Mouse (Mus musculus) liver, embryonic 11.5 days (tissue): ENCODE measurements around the gene Ppp4r3b. TPM values are rescaled to one million over a fixed set of nuclear protein-coding genes. Genes with fewer than 3 reads are reported as not detected.
A peak's percentile ranks its signal among the peaks of the same experiment; 100 is the strongest.

Experiments used
- ATAC-seq: fragments of 200-750 bp; cut with Nextera tagmentation; replicated peaks from 2 replicates; pipeline ENCODE4 v1.8.0; 2017; ENCODE audit warnings: moderate number of reproducible peaks, mild to moderate bottlenecking, moderate TSS enrichment, moderate library complexity; ENCODE audit not compliant: low FRiP score
- DNase-seq: peaks from one replicate; pipeline ENCODE4 v3.0.0-alpha.2; 2017; ENCODE audit warnings: low spot score
- H3K27ac ChIP-seq: fragments of 300-500 bp; sonication (generic); 2 replicates; pipeline ENCODE4 v1.5.1; 2014; ENCODE audit warnings: mild to moderate bottlenecking, low read depth, low read length, control low read depth
- H3K27me3 ChIP-seq: fragments of 300-500 bp; sonication (generic); replicated peaks from 2 replicates; pipeline ENCODE4 v1.6.1; 2014; ENCODE audit warnings: low read length, mixed read lengths; ENCODE audit not compliant: control insufficient read depth, insufficient read depth
- H3K36me3 ChIP-seq: fragments of 300-500 bp; sonication (generic); 2 replicates; pipeline ENCODE4 v1.6.1; 2014; ENCODE audit warnings: mild to moderate bottlenecking, low read length, moderate library complexity, mixed read lengths; ENCODE audit not compliant: control insufficient read depth, insufficient read depth
- H3K4me1 ChIP-seq: fragments of 300-500 bp; sonication (generic); replicated peaks from 2 replicates; pipeline ENCODE4 v1.6.1; 2014; ENCODE audit warnings: low read length, mixed read lengths; ENCODE audit not compliant: control insufficient read depth, insufficient read depth
- H3K4me2 ChIP-seq: fragments of 300-500 bp; sonication (generic); 2 replicates; pipeline ENCODE4 v1.6.1; 2014; ENCODE audit warnings: mild to moderate bottlenecking, control low read depth, moderate library complexity
- H3K4me3 ChIP-seq: fragments of 300-500 bp; sonication (generic); 2 replicates; pipeline ENCODE4 v1.5.1; 2014; ENCODE audit warnings: low read depth, low read length, control low read depth
- H3K9ac ChIP-seq: fragments of 300-500 bp; sonication (generic); 2 replicates; pipeline ENCODE4 v1.6.1; 2014; ENCODE audit warnings: low read depth, low read length, control low read depth
- H3K9me3 ChIP-seq: fragments of 300-500 bp; sonication (generic); 2 replicates; pipeline ENCODE4 v1.6.1; 2016; ENCODE audit warnings: low read length, inconsistent platforms, mixed read lengths; ENCODE audit not compliant: control insufficient read depth
- WGBS: fragments of 180-500 bp; shearing (Covaris S2); extraction: QIAGEN DNeasy Blood & Tissue Kit; methylation state at CpG from one replicate; pipeline ENCODE4 v1.1.7; 2014; 5-methylcytosine and 5-hydroxymethylcytosine counted together
- polyA plus RNA-seq: library from polyadenylated mRNA; unstranded; fragments of >200 nt; fragmentation: Nextera tagmentation; extraction: Ambion mirVana; gene quantifications from 2 replicates; pipeline ENCODE4 v1.2.1, GENCODE M21; 2014

Ppp4r3b gene
- polyA plus RNA-seq, 1 experiment from 2014 or later: 74.1 TPM

DNA sequence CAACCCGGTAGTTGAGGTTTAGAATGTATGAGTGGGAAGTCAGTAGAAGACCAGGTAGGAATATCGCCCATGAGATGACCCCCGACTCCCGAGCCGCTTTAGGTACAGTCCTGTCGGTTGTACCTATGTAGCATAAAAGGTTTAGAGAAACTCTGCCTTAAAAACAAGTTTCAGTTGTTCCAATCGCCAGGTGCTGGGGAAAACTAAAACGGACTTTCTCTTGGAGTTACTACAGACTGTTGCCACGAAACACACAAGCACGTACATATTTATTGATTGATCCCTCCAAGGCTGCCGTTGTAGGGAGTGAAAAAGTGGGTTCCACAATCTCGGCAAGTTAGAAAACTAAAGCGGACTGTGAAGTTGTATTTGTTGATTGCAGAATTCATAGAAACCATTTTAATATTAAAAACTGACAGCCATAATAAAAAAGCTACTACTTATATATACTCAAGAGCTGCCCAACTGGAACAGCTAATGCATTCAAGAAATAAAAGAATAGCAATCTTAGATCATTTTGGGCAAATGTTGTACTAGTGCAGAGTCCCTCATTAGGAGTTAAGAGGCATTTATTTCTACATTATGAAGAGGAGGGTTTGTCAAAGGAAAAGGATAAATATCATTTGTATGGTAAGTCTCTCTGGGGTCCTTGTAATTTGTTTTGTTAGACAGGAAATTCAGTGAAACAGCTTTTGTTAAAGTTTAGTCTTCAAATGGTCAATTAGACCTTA lies 1.2 kb downstream of the Ppp4r3b start:
- Histone ChIP-seq H3K9me3 (no peaks in the 10 kb centered on the region), H3K27ac (peak overlapping the region; percentile 96), H3K9ac (peak overlapping the region; percentile 100), H3K4me2 (peak overlapping the region; percentile 80), H3K4me3 (peak overlapping the region; percentile 96), H3K4me1 (peaks cover 6% of the 10 kb centered on the region), H3K36me3 (no peaks in the 10 kb centered on the region), H3K27me3 (no peaks in the 10 kb centered on the region)
- 4% methylated on average over 13 of the region's 13 CpGs for WGBS
- ATAC-seq: no peak
- peak; percentile 34 for DNase-seq

DNA sequence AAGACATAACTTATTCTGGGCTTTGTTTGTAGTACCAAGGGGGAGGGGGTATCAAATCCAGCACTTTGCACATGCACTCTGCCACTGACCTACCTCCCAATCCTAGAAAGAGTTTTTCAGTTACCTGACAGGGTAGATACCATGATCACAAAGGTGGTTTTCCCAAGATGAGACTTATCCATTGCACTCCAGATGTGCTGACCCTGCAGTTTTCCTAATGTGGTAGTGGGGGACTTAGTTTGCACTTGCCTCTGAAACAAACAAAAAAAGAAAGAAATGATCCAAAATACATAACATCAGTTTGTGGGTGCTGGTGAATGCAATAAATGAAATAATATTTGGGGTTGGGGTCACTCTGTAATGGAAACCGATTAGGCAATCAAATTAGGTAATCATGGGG lies 6.6 kb downstream of the Ppp4r3b start:
- peaks cover 9% of the 10 kb centered on the region; the same call in 1 of the 2 replicates for H3K36me3 ChIP-seq
- no peaks in the 10 kb centered on the region for H3K4me1 ChIP-seq
- no peaks in the 10 kb centered on the region for H3K27me3 ChIP-seq
- H3K4me2 ChIP-seq: no peak overlapping the region
- H3K9ac ChIP-seq: no peak overlapping the region
- WGBS: 95% methylated on average over 1 of the region's 1 CpGs
- no peak overlapping the region for H3K4me3 ChIP-seq
- DNase-seq (no peak), ATAC-seq (no peak)
- no peak overlapping the region for H3K27ac ChIP-seq
- H3K9me3 ChIP-seq: no peaks in the 10 kb centered on the region

DNA sequence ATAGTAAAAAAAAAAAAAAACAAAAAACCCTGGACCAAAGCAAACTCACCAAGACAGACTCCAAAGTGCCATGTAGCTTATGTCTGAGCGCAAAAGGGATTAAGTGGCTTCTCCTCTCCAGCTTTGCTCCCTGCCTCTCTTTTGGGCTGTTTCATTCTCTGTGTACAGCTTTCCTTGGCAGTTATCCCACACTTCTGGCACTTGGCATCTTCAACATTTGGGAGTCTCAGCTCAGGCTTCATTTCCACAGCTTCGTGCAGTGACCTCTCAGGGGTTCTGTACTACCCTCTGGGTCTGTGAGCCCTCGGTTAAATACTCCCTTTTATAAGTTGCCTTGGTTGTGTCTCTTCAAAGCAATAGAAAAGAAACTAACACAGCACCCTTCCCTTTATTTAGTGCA lies 8.0 kb downstream of the Ppp4r3b start:
- Histone ChIP-seq H3K4me3 (no peak overlapping the region), H3K27ac (no peak overlapping the region), H3K4me2 (no peak overlapping the region), H3K9me3 (no peaks in the 10 kb centered on the region), H3K27me3 (no peaks in the 10 kb centered on the region), H3K36me3 (peaks cover 11% of the 10 kb centered on the region; the same call in 1 of the 2 replicates), H3K4me1 (no peaks in the 10 kb centered on the region), H3K9ac (no peak overlapping the region)
- ATAC-seq: no peak
- DNase-seq: no peak
- WGBS: 90% methylated on average over 3 of the region's 3 CpGs

DNA sequence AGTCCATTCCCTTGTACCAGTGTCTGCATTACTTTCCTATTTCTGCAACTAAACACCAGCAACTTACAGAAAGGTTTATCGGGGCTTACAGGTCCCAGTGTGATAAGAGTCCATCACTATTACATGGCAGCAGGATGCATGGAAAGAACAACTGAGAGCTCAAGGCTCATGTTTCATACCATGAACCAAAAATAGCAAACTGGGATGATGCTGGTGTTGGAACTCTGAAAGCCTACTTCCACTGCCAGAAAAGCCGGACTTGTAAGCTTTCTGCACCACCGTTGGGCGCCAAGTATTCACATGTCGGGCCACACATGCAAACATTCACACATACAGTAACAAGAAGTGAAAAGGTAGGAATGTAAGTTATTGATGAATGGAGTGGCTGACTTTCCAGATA lies 9.1 kb downstream of the Ppp4r3b start:
- WGBS: 93% methylated on average over 5 of the region's 5 CpGs
- Histone ChIP-seq H3K4me2 (no peak overlapping the region), H3K36me3 (peaks cover 11% of the 10 kb centered on the region; the same call in 1 of the 2 replicates)

DNA sequence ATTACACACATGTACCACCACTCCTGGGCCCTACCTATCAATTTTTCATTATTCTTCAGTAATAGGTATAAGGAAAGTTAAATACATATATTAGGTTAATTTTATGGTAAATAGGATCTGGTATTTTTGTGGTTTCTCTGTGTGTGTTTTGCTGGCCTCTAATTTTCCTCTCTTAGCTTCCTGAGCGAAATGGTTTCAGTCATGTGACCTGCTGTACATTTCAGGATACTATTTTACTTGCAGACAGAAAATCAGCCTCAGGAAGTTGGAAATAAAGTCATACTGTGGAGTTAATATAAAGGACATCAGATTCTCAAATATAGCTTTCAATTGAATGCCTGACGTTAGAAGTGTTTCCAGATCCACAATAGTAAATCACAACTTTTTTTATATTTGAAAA lies 16.3 kb downstream of the Ppp4r3b start:
- ATAC-seq (no peak), DNase-seq (no peak)
- WGBS: 88% methylated on average over 2 of the region's 2 CpGs
- no peak overlapping the region for H3K4me2 ChIP-seq
- no peaks in the 10 kb centered on the region for H3K9me3 ChIP-seq
- no peak overlapping the region for H3K9ac ChIP-seq
- H3K27me3 ChIP-seq: no peaks in the 10 kb centered on the region
- peaks cover 12% of the 10 kb centered on the region for H3K36me3 ChIP-seq
- no peaks in the 10 kb centered on the region for H3K4me1 ChIP-seq
- H3K27ac ChIP-seq: no peak overlapping the region
- no peak overlapping the region for H3K4me3 ChIP-seq

More for the DNA sequence above, 9.1 kb downstream of the Ppp4r3b start:
- DNase-seq: no peak
- no peak overlapping the region for H3K4me3 ChIP-seq
- no peaks in the 10 kb centered on the region for H3K27me3 ChIP-seq
- H3K9ac ChIP-seq: no peak overlapping the region
- no peaks in the 10 kb centered on the region for H3K9me3 ChIP-seq
- no peaks in the 10 kb centered on the region for H3K4me1 ChIP-seq
- no peak for ATAC-seq
- H3K27ac ChIP-seq: no peak overlapping the region

DNA sequence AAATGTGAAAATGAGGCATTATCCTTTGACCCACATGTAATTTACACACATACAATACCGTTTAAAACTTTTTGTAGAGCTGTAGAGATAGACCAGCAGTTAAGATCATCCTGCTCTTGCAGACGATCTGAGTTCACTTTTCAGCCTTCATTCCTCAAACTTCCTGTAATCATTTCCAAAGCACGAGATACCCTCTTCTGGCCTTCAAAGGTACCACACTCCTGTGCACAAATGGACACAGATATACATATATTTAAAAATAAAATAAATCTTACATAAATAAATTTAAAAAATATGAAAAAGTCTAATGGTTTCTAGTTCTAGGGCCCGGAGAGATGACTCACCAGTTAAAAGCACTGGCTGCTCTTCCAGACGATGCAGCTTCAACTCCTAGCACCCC lies 31.0 kb downstream of the Ppp4r3b start:
- Histone ChIP-seq H3K4me2 (no peak overlapping the region), H3K4me1 (no peaks in the 10 kb centered on the region), H3K9me3 (no peaks in the 10 kb centered on the region), H3K27ac (no peak overlapping the region), H3K9ac (no peak overlapping the region), H3K27me3 (no peaks in the 10 kb centered on the region), H3K36me3 (peaks cover 10% of the 10 kb centered on the region; the same call in 1 of the 2 replicates), H3K4me3 (no peak overlapping the region)
- ATAC-seq: no peak
- 81% methylated on average over 5 of the region's 5 CpGs for WGBS
- DNase-seq: no peak

DNA sequence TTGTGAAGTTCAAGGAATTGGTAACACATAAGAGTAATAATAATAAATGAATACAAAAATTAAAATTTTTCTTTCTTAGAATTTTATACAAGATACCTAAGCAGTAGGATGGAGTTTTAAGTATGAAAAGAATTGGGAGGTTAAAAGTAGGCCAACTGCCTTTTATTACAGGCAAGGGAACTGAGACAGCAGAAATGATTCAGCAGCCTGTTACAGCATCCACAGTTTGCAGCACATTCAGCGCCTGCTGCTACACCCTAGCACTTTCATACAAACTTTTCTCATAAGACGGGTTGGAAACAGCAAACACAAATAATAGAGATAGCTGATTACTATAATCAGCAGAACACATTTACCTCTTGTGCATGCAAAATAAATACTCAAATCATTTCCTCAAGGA lies 37.1 kb downstream of the Ppp4r3b start:
- no peaks in the 10 kb centered on the region for H3K27me3 ChIP-seq
- no peaks in the 10 kb centered on the region for H3K9me3 ChIP-seq
- no peak overlapping the region for H3K9ac ChIP-seq
- no peak overlapping the region for H3K4me2 ChIP-seq
- WGBS: 94% methylated on average over 2 of the region's 2 CpGs
- no peak overlapping the region for H3K4me3 ChIP-seq
- DNase-seq (no peak), ATAC-seq (no peak)
- no peaks in the 10 kb centered on the region for H3K4me1 ChIP-seq
- H3K36me3 ChIP-seq: peaks cover 13% of the 10 kb centered on the region
- H3K27ac ChIP-seq: no peak overlapping the region

DNA sequence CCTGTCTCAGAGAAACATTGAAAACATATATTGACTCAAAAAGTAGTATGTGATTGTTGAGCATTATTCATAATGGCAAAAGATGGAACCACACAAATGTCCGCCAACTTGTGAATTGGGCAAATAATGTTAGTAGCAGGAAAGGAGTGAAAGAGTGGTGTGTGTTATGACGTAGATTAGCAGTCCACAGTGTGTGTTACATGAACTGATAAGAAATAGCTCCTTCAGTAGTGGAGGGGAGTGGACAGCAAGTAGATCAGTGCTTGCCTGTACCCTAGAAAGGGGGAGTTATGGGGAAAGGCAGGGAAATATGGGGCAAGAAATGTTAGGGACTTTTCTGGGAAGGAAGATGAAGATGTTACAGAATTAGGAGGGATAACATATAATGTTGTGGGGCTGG lies 43.5 kb downstream of the Ppp4r3b start:
- no peaks in the 10 kb centered on the region for H3K9me3 ChIP-seq
- WGBS: 58% methylated on average over 2 of the region's 2 CpGs
- peak; percentile 82 for ATAC-seq
- no peak for DNase-seq
- H3K4me1 ChIP-seq: peaks cover 3% of the 10 kb centered on the region; the same call in 1 of the 2 replicates
- H3K9ac ChIP-seq: no peak overlapping the region
- no peak overlapping the region for H3K27ac ChIP-seq
- H3K27me3 ChIP-seq: no peaks in the 10 kb centered on the region
- H3K4me3 ChIP-seq: no peak overlapping the region
- H3K36me3 ChIP-seq: peaks cover 27% of the 10 kb centered on the region
- H3K4me2 ChIP-seq: no peak overlapping the region

DNA sequence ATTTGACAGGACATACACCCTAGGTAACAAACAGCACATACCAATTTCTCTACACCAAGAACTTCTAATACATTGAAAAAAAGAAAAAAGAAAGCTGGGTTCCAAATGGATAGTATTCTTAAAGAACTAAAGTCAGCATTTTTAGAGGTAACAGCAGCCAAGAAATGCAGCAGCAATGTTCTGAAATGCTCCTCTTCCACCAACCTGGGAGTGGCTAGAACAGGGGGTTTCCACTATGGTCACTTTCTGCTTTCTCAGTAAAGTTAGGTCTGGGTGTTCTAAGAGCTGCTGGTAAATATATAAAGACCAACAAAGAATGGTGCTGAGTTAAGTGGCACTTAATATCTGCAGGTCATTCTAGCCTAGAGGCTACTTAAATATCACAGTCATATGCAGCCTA lies 46.4 kb downstream of the Ppp4r3b start:
- H3K4me3 ChIP-seq: no peak overlapping the region
- no peak overlapping the region for H3K9ac ChIP-seq
- H3K36me3 ChIP-seq: peaks cover 35% of the 10 kb centered on the region
- H3K27ac ChIP-seq: no peak overlapping the region
- DNase-seq (no peak), ATAC-seq (no peak)
- no peaks in the 10 kb centered on the region for H3K27me3 ChIP-seq
- no peaks in the 10 kb centered on the region for H3K9me3 ChIP-seq
- no peak overlapping the region for H3K4me2 ChIP-seq
- H3K4me1 ChIP-seq: peaks cover 3% of the 10 kb centered on the region; the same call in 1 of the 2 replicates
